27 mouse cellular contexts compared by ENCODE assay signal in genomic region chr17:87380681-87381080, GRCm38 (mm10). TPM values are rescaled to one million over a fixed set of nuclear protein-coding genes. Genes with fewer than 3 reads are reported as not detected.
DNase-seq lines count a peak whose midpoint lies in the region; ATAC-seq and TF ChIP-seq lines count a peak whose summit lies in the region.
"Had no signal": no experiment of that assay in that cellular context is flagged by ENCODE, and none has a peak within 500 bp of the region (broad histone marks: within the 10 kb centered on the region; RNA-seq: fewer than 3 reads in every experiment).

No protein-coding gene starts in this region.

- no peak overlapping the region for H3K4me3 ChIP-seq in gastrocnemius, adult 2 months
- no peak overlapping the region for H3K4me3 ChIP-seq in kidney, postnatal 0 days (replicated peaks; ENCODE audit: low read depth, low read length)
- H3K4me3 ChIP-seq in midbrain, embryonic 13.5 days (replicated peaks) = no peak overlapping the region
- no peak overlapping the region for H3K4me3 ChIP-seq in midbrain, embryonic 11.5 days (ENCODE audit: low read depth, low read length)
- H3K4me3 ChIP-seq: embryonic facial prominence, embryonic 15.5 days; hindbrain, embryonic 15.5 days; limb, embryonic 13.5 days; neural tube, embryonic 12.5 days had no signal

- H3K36me3 ChIP-seq in kidney, postnatal 0 days (ENCODE audit: insufficient read depth, low read length) = no peaks in the 10 kb centered on the region
- H3K36me3 ChIP-seq in midbrain, embryonic 13.5 days = no peaks in the 10 kb centered on the region
- H3K36me3 ChIP-seq in midbrain, embryonic 11.5 days (ENCODE audit: control insufficient read depth, insufficient read depth, low read length) = no peaks in the 10 kb centered on the region
- H3K36me3 ChIP-seq: embryonic facial prominence, embryonic 15.5 days; hindbrain, embryonic 15.5 days; limb, embryonic 13.5 days; neural tube, embryonic 12.5 days had no signal

- H3K4me1 ChIP-seq in kidney, postnatal 0 days (replicated peaks; ENCODE audit: insufficient read depth, low read length) = peaks cover 31% of the 10 kb centered on the region
- peaks cover 42% of the 10 kb centered on the region for H3K4me1 ChIP-seq in midbrain, embryonic 13.5 days (replicated peaks)
- peaks cover 32% of the 10 kb centered on the region for H3K4me1 ChIP-seq in midbrain, embryonic 11.5 days (ENCODE audit: control insufficient read depth, insufficient read depth, low read length)

- H3K27ac ChIP-seq in gastrocnemius, adult 2 months = peak overlapping the region; percentile 93
- peak overlapping the region; percentile 50; the same call in 1 of the 2 replicates for H3K27ac ChIP-seq in kidney, postnatal 0 days
- 0 out of 2 replicates have a peak overlapping the region, but pooled peaks have one; percentile 65 for H3K27ac ChIP-seq in midbrain, embryonic 13.5 days
- no peak overlapping the region for H3K27ac ChIP-seq in midbrain, embryonic 11.5 days (ENCODE audit: low read depth, low read length)
- H3K27ac ChIP-seq: liver, embryonic 14.5 days had no signal

- no peak for ATAC-seq in kidney, postnatal 0 days (replicated peaks; ENCODE audit: low FRiP score, low read depth)
- ATAC-seq in midbrain, embryonic 13.5 days = no peak
- no peak for ATAC-seq in midbrain, embryonic 11.5 days (ENCODE audit: low FRiP score)
- ATAC-seq: activated CD4-positive, CD25-positive, alpha-beta regulatory T cell, adult 4 months; CD4-positive, CD25-positive, alpha-beta regulatory T cell, adult 4 months; intestine, postnatal 0 days had no signal

- H3K9ac ChIP-seq in kidney, postnatal 0 days (ENCODE audit: low read depth, low read length) = no peak overlapping the region
- H3K9ac ChIP-seq in midbrain, embryonic 13.5 days (replicated peaks) = no peak overlapping the region
- H3K9ac ChIP-seq in midbrain, embryonic 11.5 days (ENCODE audit: low read length) = no peak overlapping the region
- H3K9ac ChIP-seq: embryonic facial prominence, embryonic 15.5 days; hindbrain, embryonic 15.5 days; liver, embryonic 14.5 days had no signal

- no peak overlapping the region for H3K4me2 ChIP-seq in kidney, postnatal 0 days (ENCODE audit: low read length)
- no peak overlapping the region for H3K4me2 ChIP-seq in midbrain, embryonic 13.5 days (replicated peaks)
- no peak overlapping the region for H3K4me2 ChIP-seq in midbrain, embryonic 11.5 days
- H3K4me2 ChIP-seq: embryonic facial prominence, embryonic 15.5 days; hindbrain, embryonic 15.5 days; limb, embryonic 13.5 days; neural tube, embryonic 12.5 days had no signal

- DNase-seq in gastrocnemius, adult 2 months = peak; percentile 21
- no peak for DNase-seq in gastrocnemius, postnatal 25 days
- DNase-seq in kidney, postnatal 0 days (ENCODE audit: low spot score) = no peak
- DNase-seq in kidney, adult 9 months = no peak
- no peak for DNase-seq in midbrain, embryonic 11.5 days (ENCODE audit: low spot score, missing footprints)
- DNase-seq in cerebellum, postnatal 10 days = no peak
- DNase-seq: cerebellum, adult 11 months; cerebellum, postnatal 14 days; embryo, embryonic 11 days; kidney, postnatal 14 days; lung, postnatal 14 days; right cerebral cortex, adult 18-20 months; thymus, postnatal 25 days had no signal

- intact Hi-C loops in gastrocnemius, adult 2 months (cut with DNase I) = no loop called here

- TF ChIP-seq CTCF in gastrocnemius, adult 2 months (IDR thresholded peaks at IDR 0.05) = no peak
- no peak for TF ChIP-seq CTCF in kidney, postnatal 0 days (IDR thresholded peaks at IDR 0.05; ENCODE audit: low read depth)

- WGBS in kidney, postnatal 0 days = 86% methylated on average over 9 of the region's 9 CpGs
- 78% methylated on average over 9 of the region's 9 CpGs for WGBS in midbrain, embryonic 13.5 days
- 91% methylated on average over 9 of the region's 9 CpGs for WGBS in midbrain, embryonic 11.5 days

- no peaks in the 10 kb centered on the region for H3K27me3 ChIP-seq in kidney, postnatal 0 days (ENCODE audit: insufficient read depth, low read length)
- H3K27me3 ChIP-seq in midbrain, embryonic 13.5 days = no peaks in the 10 kb centered on the region
- no peaks in the 10 kb centered on the region for H3K27me3 ChIP-seq in midbrain, embryonic 11.5 days (ENCODE audit: control insufficient read depth, insufficient read depth, low read length)
- H3K27me3 ChIP-seq: embryonic facial prominence, embryonic 15.5 days; hindbrain, embryonic 15.5 days; limb, embryonic 13.5 days; neural tube, embryonic 12.5 days had no signal

- no peaks in the 10 kb centered on the region for H3K9me3 ChIP-seq in kidney, postnatal 0 days (replicated peaks; ENCODE audit: low read length)
- H3K9me3 ChIP-seq in midbrain, embryonic 13.5 days = no peaks in the 10 kb centered on the region
- no peaks in the 10 kb centered on the region for H3K9me3 ChIP-seq in midbrain, embryonic 11.5 days (ENCODE audit: control insufficient read depth, low read length)
- H3K9me3 ChIP-seq: embryonic facial prominence, embryonic 15.5 days; hindbrain, embryonic 15.5 days; limb, embryonic 13.5 days; neural tube, embryonic 12.5 days had no signal

RNA-seq across cellular contexts. Expression of gene Stpg4, which starts 46.9 kb away (rescaled TPM):
- not detected for total RNA-seq in gastrocnemius, adult 2 months (2021)
- not detected for total RNA-seq in gastrocnemius, postnatal 25 days (2021)
- not detected in 2 replicates for polyA plus RNA-seq in kidney, postnatal 0 days (2015; fragmentation: Nextera tagmentation; extraction: Ambion mirVana)
- 0.37 TPM in 1 of 2 replicates, not detected in the other for polyA plus RNA-seq in midbrain, embryonic 13.5 days (2015; fragmentation: Nextera tagmentation; extraction: Ambion mirVana)
- polyA plus RNA-seq in midbrain, embryonic 11.5 days (2014; fragmentation: Nextera tagmentation; extraction: Ambion mirVana) = not detected in 2 replicates
- total RNA-seq: adrenal gland, postnatal 14 days; ES-E14; gastrocnemius, adult 18-20 months; heart, adult 8-10 months had no signal
- polyA plus RNA-seq: activated CD4-positive, CD25-positive, alpha-beta regulatory T cell, adult 4 months; CD4-positive, CD25-positive, alpha-beta regulatory T cell, adult 4 months; embryonic facial prominence, embryonic 15.5 days; heart, postnatal 0 days; hindbrain, embryonic 15.5 days; intestine, postnatal 0 days; limb, embryonic 13.5 days; liver, embryonic 14.5 days; neural tube, embryonic 12.5 days had no signal
